Mouse (Mus musculus): ENCODE measurements at regions not wholly inside any gene's neighbourhood (a gene's known extent, or its start where the extent isn't known, plus 50 kb on each side); places are given as distances from the start of the nearest gene placed in this dataset.

DNA sequence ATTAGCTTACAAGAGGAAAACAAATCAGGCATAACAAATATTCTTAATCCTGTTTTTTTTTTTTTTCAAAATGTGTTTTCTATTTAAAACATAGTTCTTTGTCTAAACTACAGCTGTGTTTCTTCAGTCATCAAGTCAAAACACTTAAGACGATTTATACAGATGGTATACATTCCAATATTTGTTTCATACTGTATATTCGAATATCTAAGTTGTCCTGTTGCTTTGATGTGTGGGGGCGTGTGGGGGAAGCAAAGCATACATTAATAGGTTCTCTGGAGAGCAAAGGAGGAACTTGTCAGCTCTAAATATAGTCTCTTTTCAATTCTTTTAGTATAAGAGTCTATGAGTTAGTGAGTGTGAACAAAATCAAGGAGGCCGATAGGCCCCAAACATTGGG, 1056.7 kb upstream of the Cdh7 start:
- DNase-seq (ENCODE audit: low spot score): no peak

DNA sequence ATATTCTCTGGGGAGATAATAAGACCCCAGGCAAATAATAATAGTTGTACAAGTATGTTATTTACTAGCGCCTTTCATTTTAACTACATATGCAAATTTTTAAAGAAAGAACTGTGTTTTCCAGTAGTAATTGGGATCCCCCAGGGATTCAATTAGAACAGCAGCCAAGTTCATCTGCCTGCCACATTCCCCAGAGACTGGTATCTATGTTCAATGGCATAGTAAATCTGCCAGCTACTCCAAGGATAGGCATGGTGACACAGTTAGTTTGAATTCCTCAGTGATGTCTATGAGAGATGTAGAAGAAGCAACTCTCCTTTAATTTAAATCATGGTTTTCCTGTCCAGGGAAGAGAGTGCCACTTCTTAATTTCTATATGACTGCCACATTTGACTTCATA, 1047.9 kb upstream of the Cdh7 start:
- DNase-seq (ENCODE audit: low spot score): no peak

DNA sequence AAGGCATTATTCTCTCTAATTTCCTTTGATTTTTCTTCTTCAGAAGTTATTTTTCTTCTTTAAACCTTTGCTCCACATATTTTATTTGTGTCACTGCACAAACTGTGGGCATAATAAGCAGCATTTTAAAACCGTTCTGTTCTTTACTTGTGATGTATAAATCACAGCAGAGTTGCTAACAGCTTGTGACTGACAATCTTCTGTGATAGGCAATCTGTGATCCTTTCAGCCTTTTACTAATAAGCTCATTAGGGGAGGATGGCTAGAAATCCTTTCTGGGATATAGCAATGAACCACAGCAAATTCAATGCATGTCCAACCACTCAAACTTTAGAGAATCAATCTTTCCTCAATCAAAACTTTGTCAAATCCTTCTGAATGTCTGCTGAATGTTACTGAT, 1007.4 kb upstream of the Cdh7 start:
- DNase-seq (ENCODE audit: low spot score): peak; percentile 45

DNA sequence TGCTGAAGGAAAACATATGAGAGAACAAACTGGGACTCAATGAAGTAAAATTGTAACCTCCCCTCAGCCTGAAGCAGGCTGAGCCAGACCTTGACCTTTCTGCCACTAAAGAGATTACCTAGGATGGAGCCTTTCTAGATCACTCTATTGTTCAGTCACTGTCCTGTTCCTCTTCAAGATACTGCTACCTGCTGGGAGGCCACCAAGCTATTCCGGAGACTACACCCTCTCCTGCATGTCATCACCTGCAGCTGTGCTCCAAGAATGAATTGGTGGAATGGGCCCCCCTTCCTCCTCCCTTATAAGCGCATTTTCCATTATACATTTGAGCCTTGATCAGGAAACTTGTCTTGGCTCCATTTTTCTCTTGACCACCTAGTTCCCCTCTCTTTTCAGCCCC, 987.6 kb upstream of the Cdh7 start:
- DNase-seq (ENCODE audit: low spot score): no peak

Measured in retina, embryonic 14.5 days (tissue).